Mouse (Mus musculus): ENCODE measurements at regions not wholly inside any gene's neighbourhood (a gene's known extent, or its start where the extent isn't known, plus 50 kb on each side); places are given as distances from the start of the nearest gene placed in this dataset.

GRCm38 (mm10) chr16:26231110-26231509 is 125.5 kb upstream of the P3h2 start:
- no peak for DNase-seq
- WGBS: 93% methylated on average over 1 of the region's 1 CpGs
- H3K4me3 ChIP-seq (ENCODE audit: control insufficient read depth, insufficient read depth, low read length): no peak overlapping the region
- TF ChIP-seq POLR2A (IDR thresholded peaks at IDR 0.05; ENCODE audit: control insufficient read depth, extremely low read depth, insufficient read depth, low read length, poor library complexity): no peak
- TF ChIP-seq CTCF (IDR thresholded peaks at IDR 0.05; ENCODE audit: borderline replicate concordance, control insufficient read depth, extremely low read depth, insufficient read depth, low read length, poor library complexity): no peak
- no peaks in the 10 kb centered on the region for H3K27me3 ChIP-seq (ENCODE audit: control insufficient read depth, insufficient read depth, low read length)
- no peak overlapping the region for H3K27ac ChIP-seq (ENCODE audit: control insufficient read depth, insufficient read depth, low read length)
- H3K4me1 ChIP-seq (replicated peaks; ENCODE audit: control insufficient read depth, insufficient read depth, low read length): no peaks in the 10 kb centered on the region
- no peaks in the 10 kb centered on the region for H3K36me3 ChIP-seq (ENCODE audit: control insufficient read depth, insufficient read depth, low read length)

- 79% methylated on average over 3 of the region's 3 CpGs for WGBS
- no peaks in the 10 kb centered on the region for H3K27me3 ChIP-seq (ENCODE audit: control insufficient read depth, insufficient read depth, low read length)
Observed at GRCm38 (mm10) chr16:26211418-26211817, 105.8 kb upstream of the P3h2 start.

DNA sequence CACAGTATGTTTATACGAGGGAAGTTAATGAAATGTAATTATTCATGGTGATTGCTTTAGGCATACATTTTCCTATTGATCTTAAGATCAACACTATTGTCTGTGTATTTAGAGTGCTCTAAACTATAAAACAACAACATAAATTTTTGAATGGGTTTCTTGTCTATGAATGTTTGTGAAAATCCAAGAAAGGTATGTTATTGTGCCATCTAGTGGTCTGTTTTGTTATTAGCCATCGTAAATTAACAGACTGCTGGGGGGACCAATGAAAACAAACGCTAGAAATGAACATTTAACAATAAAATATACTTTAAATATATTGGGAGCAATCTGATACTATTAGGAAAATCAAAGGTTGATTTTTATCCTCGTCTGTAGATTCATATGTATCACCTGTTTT is 93.5 kb upstream of the P3h2 start:
- Histone ChIP-seq H3K27me3 (ENCODE audit: control insufficient read depth, insufficient read depth, low read length) (no peaks in the 10 kb centered on the region), H3K4me1 (replicated peaks; ENCODE audit: control insufficient read depth, insufficient read depth, low read length) (no peaks in the 10 kb centered on the region), H3K36me3 (ENCODE audit: control insufficient read depth, insufficient read depth, low read length) (no peaks in the 10 kb centered on the region), H3K4me3 (ENCODE audit: control insufficient read depth, insufficient read depth, low read length) (no peak overlapping the region), H3K27ac (ENCODE audit: control insufficient read depth, insufficient read depth, low read length) (no peak overlapping the region)
- 23% methylated on average over 4 of the region's 4 CpGs for WGBS
- no peak for DNase-seq
- TF ChIP-seq CTCF (IDR thresholded peaks at IDR 0.05; ENCODE audit: borderline replicate concordance, control insufficient read depth, extremely low read depth, insufficient read depth, low read length, poor library complexity): no peak
- TF ChIP-seq POLR2A (IDR thresholded peaks at IDR 0.05; ENCODE audit: control insufficient read depth, extremely low read depth, insufficient read depth, low read length, poor library complexity): no peak

More at GRCm38 (mm10) chr16:26211418-26211817, 105.8 kb upstream of the P3h2 start:
- Histone ChIP-seq H3K4me1 (replicated peaks; ENCODE audit: control insufficient read depth, insufficient read depth, low read length) (no peaks in the 10 kb centered on the region), H3K27ac (ENCODE audit: control insufficient read depth, insufficient read depth, low read length) (no peak overlapping the region), H3K4me3 (ENCODE audit: control insufficient read depth, insufficient read depth, low read length) (no peak overlapping the region), H3K36me3 (ENCODE audit: control insufficient read depth, insufficient read depth, low read length) (no peaks in the 10 kb centered on the region)
- TF ChIP-seq CTCF (IDR thresholded peaks at IDR 0.05; ENCODE audit: borderline replicate concordance, control insufficient read depth, extremely low read depth, insufficient read depth, low read length, poor library complexity) (no peak), POLR2A (IDR thresholded peaks at IDR 0.05; ENCODE audit: control insufficient read depth, extremely low read depth, insufficient read depth, low read length, poor library complexity) (no peak)
- no peak for DNase-seq

DNA sequence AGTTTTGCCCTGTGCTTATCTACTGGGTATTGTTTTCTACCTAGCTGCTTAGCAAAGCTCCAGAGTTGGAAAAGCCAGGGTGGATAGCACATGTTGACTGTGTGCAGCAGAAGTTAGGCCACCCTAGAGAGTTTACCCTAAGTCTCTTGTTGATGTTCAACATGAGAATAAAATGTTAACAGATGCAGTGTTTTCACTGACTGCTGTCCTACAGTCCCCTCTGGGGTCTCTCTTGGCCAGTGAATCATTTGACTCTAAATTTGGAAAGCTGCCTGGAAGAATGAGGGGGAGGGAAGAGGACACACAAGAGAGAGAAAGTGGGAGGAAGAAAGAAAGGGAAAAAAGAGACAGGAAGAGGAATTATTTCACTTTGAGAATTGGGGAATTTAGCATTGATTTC is 90.8 kb upstream of the P3h2 start:
- no peaks in the 10 kb centered on the region for H3K4me1 ChIP-seq (replicated peaks; ENCODE audit: control insufficient read depth, insufficient read depth, low read length)
- no peak for DNase-seq
- H3K27ac ChIP-seq (ENCODE audit: control insufficient read depth, insufficient read depth, low read length): no peak overlapping the region
- TF ChIP-seq POLR2A (IDR thresholded peaks at IDR 0.05; ENCODE audit: control insufficient read depth, extremely low read depth, insufficient read depth, low read length, poor library complexity): no peak
- no peak for TF ChIP-seq CTCF (IDR thresholded peaks at IDR 0.05; ENCODE audit: borderline replicate concordance, control insufficient read depth, extremely low read depth, insufficient read depth, low read length, poor library complexity)
- no peaks in the 10 kb centered on the region for H3K36me3 ChIP-seq (ENCODE audit: control insufficient read depth, insufficient read depth, low read length)
- no peaks in the 10 kb centered on the region for H3K27me3 ChIP-seq (ENCODE audit: control insufficient read depth, insufficient read depth, low read length)
- no peak overlapping the region for H3K4me3 ChIP-seq (ENCODE audit: control insufficient read depth, insufficient read depth, low read length)

DNA sequence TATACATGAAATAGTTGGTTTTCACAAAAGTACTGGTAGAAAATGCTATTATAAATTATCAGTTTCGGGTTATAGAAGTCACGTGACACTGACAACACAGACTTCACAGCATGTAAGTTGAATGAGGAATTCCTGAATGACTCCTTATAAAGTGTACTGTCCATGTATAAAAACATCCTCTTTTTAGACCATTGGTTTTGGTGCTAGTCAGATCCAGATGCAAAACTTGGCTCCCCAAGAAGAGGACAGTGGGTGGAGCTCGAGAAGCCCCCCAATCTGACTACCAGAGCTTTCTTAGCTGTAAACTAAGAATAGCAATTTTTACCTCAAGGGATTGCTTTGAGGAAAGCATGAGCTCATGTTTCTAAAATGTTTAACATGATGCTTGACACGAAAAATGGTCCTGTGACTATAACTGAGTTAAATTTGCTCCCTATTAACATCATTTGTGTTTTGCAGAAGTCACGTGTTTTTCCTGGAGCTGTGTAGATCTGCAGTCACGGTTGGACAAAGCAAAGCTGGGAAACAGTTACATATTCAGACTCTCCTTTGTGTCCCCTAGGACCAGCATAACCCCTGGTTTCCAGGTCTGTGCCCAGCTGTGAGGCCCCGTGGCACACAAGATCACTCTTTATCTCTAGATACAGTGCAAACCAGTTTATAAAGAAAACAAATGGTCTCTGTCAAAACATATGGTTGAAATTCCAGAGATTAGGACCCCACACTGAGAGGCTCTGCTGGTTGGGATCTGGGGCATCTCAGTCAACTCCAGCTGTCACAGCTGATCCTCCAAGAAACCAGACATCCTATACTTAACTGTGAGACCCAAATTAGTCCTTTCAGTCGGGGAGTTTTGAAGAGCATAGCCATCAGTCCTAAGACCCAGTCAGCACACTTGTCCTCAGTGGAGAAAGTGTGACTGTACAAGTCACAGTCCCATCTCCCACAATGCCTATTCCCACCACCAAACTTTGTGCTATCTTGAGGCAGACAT is 80.0 kb upstream of the P3h2 start:
- no peak overlapping the region for H3K4me3 ChIP-seq (ENCODE audit: control insufficient read depth, insufficient read depth, low read length)
- no peak overlapping the region for H3K27ac ChIP-seq (ENCODE audit: control insufficient read depth, insufficient read depth, low read length)
- H3K36me3 ChIP-seq (ENCODE audit: control insufficient read depth, insufficient read depth, low read length): no peaks in the 10 kb centered on the region
- no peaks in the 10 kb centered on the region for H3K4me1 ChIP-seq (replicated peaks; ENCODE audit: control insufficient read depth, insufficient read depth, low read length)
- H3K27me3 ChIP-seq (ENCODE audit: control insufficient read depth, insufficient read depth, low read length): no peaks in the 10 kb centered on the region
- WGBS: 68% methylated on average over 8 of the region's 8 CpGs
- TF ChIP-seq POLR2A (IDR thresholded peaks at IDR 0.05; ENCODE audit: control insufficient read depth, extremely low read depth, insufficient read depth, low read length, poor library complexity) (no peak), CTCF (IDR thresholded peaks at IDR 0.05; ENCODE audit: borderline replicate concordance, control insufficient read depth, extremely low read depth, insufficient read depth, low read length, poor library complexity) (no peak)
- DNase-seq: no peak

- no peak for TF ChIP-seq CTCF (IDR thresholded peaks at IDR 0.05; ENCODE audit: borderline replicate concordance, control insufficient read depth, extremely low read depth, insufficient read depth, low read length, poor library complexity)
- TF ChIP-seq POLR2A (IDR thresholded peaks at IDR 0.05; ENCODE audit: control insufficient read depth, extremely low read depth, insufficient read depth, low read length, poor library complexity): no peak
- H3K27ac ChIP-seq (ENCODE audit: control insufficient read depth, insufficient read depth, low read length): no peak overlapping the region
- H3K4me1 ChIP-seq (replicated peaks; ENCODE audit: control insufficient read depth, insufficient read depth, low read length): no peaks in the 10 kb centered on the region
- WGBS: 90% methylated on average over 6 of the region's 6 CpGs
- no peaks in the 10 kb centered on the region for H3K36me3 ChIP-seq (ENCODE audit: control insufficient read depth, insufficient read depth, low read length)
- no peaks in the 10 kb centered on the region for H3K27me3 ChIP-seq (ENCODE audit: control insufficient read depth, insufficient read depth, low read length)
- DNase-seq: no peak
- H3K4me3 ChIP-seq (ENCODE audit: control insufficient read depth, insufficient read depth, low read length): no peak overlapping the region
Observed at GRCm38 (mm10) chr16:26184647-26185262, 79.2 kb upstream of the P3h2 start.

Data from thymus, adult 2 months (tissue).